Mouse (Mus musculus) midbrain, embryonic 14.5 days (tissue): ENCODE measurements around the gene Heatr5b. TPM values are rescaled to one million over a fixed set of nuclear protein-coding genes. Genes with fewer than 3 reads are reported as not detected.

ENCODE experiments used
- ATAC-seq: fragments of 200-750 bp; cut with Nextera tagmentation; 2 replicates; pipeline ENCODE4 v1.8.0; 2017; ENCODE audit warnings: moderate number of reproducible peaks, moderate library complexity; ENCODE audit not compliant: low FRiP score, low TSS enrichment
- DNase-seq: peaks from one replicate; pipeline ENCODE4 v3.0.0-alpha.2; 2015
- H3K27ac ChIP-seq: fragments of 300-500 bp; sonication (generic); replicated peaks from 2 replicates; pipeline ENCODE4 v1.5.1; 2014; ENCODE audit warnings: mild to moderate bottlenecking, low read depth, low read length, moderate library complexity
- H3K27me3 ChIP-seq: fragments of 300-500 bp; sonication (generic); 2 replicates; pipeline ENCODE4 v1.6.1; 2014; ENCODE audit warnings: low read length, control low read depth, mixed read lengths; ENCODE audit not compliant: control insufficient read depth, insufficient read depth
- H3K36me3 ChIP-seq: fragments of 300-500 bp; sonication (generic); 2 replicates; pipeline ENCODE4 v1.6.1; 2014; ENCODE audit warnings: low read length, control low read depth; ENCODE audit not compliant: control insufficient read depth, insufficient read depth
- H3K4me1 ChIP-seq: fragments of 300-500 bp; sonication (generic); 2 replicates; pipeline ENCODE4 v1.6.1; 2014; ENCODE audit warnings: mild to moderate bottlenecking, antibody characterized with exemption, low read length, control low read depth; ENCODE audit not compliant: control insufficient read depth, insufficient read depth
- H3K4me2 ChIP-seq: fragments of 300-500 bp; sonication (generic); 2 replicates; pipeline ENCODE4 v1.6.1; 2014; ENCODE audit warnings: mild to moderate bottlenecking, low read length, moderate library complexity
- H3K4me3 ChIP-seq: fragments of 300-500 bp; sonication (generic); replicated peaks from 2 replicates; pipeline ENCODE4 v1.5.1; 2014; ENCODE audit warnings: low read depth, low read length
- H3K9ac ChIP-seq: fragments of 300-500 bp; sonication (generic); replicated peaks from 2 replicates; pipeline ENCODE4 v1.6.1; 2014; ENCODE audit warnings: mild to moderate bottlenecking, low read length, moderate library complexity
- H3K9me3 ChIP-seq: fragments of 300-500 bp; sonication (generic); 2 replicates; pipeline ENCODE4 v1.6.1; 2016; ENCODE audit warnings: low read length, control low read depth, mixed read lengths; ENCODE audit not compliant: control insufficient read depth
- whole genome bisulfite sequencing: fragments of 180-500 bp; shearing (Covaris S2); extraction: QIAGEN DNeasy Blood & Tissue Kit; methylation state at CpG from one replicate; pipeline ENCODE4 v1.1.7; 2014; 5-methylcytosine and 5-hydroxymethylcytosine counted together
- polyA plus RNA-seq: library from polyadenylated mRNA; unstranded; fragments of >200 nt; fragmentation: Nextera tagmentation; extraction: Ambion mirVana; gene quantifications from 2 replicates; pipeline ENCODE4 v1.2.1, GENCODE M21; 2014

Heatr5b gene
- polyA plus RNA-seq, 1 experiment from 2014 or later = 21.1 TPM

DNA sequence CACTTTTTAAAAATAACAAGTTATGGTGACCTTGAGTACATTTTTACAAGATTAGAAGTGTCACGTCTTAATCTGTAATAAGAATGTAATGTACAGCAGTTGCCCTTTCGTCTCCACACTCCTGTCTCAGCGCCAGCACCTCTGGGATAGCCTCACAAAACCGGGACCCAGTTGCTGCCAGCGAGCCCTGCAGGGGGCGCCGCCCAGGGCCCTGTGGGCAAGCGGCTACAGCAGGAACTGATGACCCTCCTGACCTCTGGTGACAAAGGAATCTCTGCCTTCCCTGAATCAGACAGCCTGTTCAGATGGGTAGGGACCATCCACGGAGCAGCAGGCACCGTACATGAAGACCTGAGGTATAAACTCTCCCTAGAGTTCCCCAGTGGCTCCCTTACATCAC, 83.1 kb downstream of the Heatr5b start:
- WGBS = 49% methylated on average over 10 of the region's 10 CpGs
- ATAC-seq = no peak
- peaks cover 43% of the 10 kb centered on the region for H3K36me3 ChIP-seq

DNA sequence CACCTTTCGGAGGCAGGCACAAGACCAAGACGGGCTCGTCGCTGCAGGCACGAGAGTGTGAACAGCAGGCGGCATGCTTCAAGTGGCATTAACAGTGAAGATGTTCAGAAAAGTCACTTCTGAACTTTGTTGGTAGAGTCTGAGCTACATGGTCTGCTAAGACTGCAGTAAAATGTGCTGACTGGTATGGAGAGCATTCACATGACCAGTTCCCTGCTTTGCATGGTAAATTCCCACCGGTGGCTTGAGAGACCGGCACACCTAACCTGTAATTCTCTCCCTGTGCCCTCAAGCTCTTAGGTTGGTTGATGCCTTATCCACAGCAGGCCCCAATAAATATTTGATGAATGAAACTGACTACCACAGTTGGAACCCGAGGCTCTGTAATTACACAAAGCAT, 86.7 kb downstream of the Heatr5b start:
- Histone ChIP-seq H3K27ac (no peak overlapping the region), H3K36me3 (peaks cover 21% of the 10 kb centered on the region), H3K4me3 (no peak overlapping the region), H3K4me1 (no peaks in the 10 kb centered on the region), H3K9ac (no peak overlapping the region), H3K27me3 (no peaks in the 10 kb centered on the region), H3K4me2 (no peak overlapping the region), H3K9me3 (no peaks in the 10 kb centered on the region)
- 84% methylated on average over 9 of the region's 9 CpGs for WGBS
- ATAC-seq = no peak
- no peak for DNase-seq

More for the DNA sequence above, 83.1 kb downstream of the Heatr5b start:
- no peak overlapping the region for H3K27ac ChIP-seq
- H3K9ac ChIP-seq = no peak overlapping the region
- no peaks in the 10 kb centered on the region for H3K9me3 ChIP-seq
- H3K27me3 ChIP-seq = no peaks in the 10 kb centered on the region
- H3K4me3 ChIP-seq = no peak overlapping the region
- DNase-seq = no peak
- H3K4me1 ChIP-seq = no peaks in the 10 kb centered on the region
- no peak overlapping the region for H3K4me2 ChIP-seq

DNA sequence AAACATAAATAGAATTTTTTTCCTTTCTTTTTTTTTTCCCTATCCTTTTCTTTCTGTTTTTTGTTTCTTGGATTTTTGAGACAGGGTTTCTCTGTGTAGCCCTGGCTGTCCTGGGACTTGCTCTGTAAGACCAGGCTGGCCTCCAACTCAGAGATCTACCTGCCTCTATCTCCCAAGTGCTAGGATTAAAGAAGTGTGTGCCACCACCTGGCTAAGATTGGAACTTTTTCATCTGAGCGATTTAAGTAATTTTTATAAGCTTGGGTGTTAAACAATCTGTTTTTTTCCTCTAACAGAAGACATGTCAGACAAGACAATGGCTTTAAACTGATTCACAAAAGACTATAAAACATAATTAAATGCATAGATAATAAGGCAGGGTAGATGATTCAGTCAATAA, 96.7 kb downstream of the Heatr5b start:
- Histone ChIP-seq H3K27me3 (no peaks in the 10 kb centered on the region), H3K4me3 (no peak overlapping the region), H3K27ac (no peak overlapping the region), H3K9me3 (no peaks in the 10 kb centered on the region), H3K4me1 (peaks cover 17% of the 10 kb centered on the region), H3K36me3 (no peaks in the 10 kb centered on the region), H3K4me2 (no peak overlapping the region), H3K9ac (no peak overlapping the region)
- ATAC-seq (no peak), DNase-seq (peak; percentile 14)
- WGBS = 31% methylated on average over 1 of the region's 1 CpGs

DNA sequence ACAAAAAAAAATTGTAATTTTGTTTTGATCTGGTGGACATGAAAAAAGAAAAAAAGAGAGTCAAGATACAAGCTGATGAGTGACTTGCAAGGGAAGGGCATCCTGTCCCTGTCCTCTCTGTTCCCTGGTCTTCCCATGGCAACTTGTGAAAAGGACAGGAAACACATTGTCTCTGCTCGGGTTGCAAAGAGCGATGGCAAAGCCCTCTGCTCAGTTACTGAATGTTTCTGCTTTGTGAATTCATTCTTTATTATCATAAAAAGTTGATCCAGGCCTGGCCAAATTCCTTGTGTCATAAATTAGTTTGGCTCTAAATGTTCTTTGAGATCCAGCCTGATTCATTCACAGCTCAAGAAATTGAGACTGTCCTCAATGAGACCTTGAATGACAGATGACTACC, 97.4 kb downstream of the Heatr5b start:
- Histone ChIP-seq H3K4me3 (no peak overlapping the region), H3K9ac (no peak overlapping the region), H3K36me3 (no peaks in the 10 kb centered on the region), H3K27me3 (no peaks in the 10 kb centered on the region), H3K4me1 (peaks cover 18% of the 10 kb centered on the region), H3K4me2 (no peak overlapping the region), H3K27ac (no peak overlapping the region), H3K9me3 (no peaks in the 10 kb centered on the region)
- ATAC-seq (no peak), DNase-seq (no peak)
- WGBS = 35% methylated on average over 2 of the region's 2 CpGs

DNA sequence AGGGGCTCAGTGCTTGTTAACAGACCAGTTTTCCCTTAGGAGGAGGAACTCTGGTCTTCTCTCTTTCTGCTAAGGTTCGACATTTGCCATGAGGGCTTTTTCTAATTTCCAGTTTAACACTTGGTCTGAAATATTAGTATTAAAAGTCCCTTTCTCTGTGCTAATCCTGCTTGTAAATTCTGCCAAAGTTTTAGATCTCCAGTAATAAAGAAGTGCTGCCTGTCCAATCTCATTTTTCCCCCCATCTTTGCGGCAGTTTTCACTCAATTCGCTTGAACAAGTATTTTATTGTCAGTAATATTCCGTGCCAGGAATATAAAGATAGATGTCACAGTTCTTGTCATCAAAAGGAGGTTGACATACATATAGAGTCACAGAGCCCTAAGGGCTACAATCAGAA, 98.1 kb downstream of the Heatr5b start, which contains the start of gene Strn:
TSS of gene Strn (minus strand) at position 101 of the 400 bp plus-strand sequence.
- H3K4me3 ChIP-seq = peak within 1 kb of the TSS; percentile 92
- H3K4me2 ChIP-seq = peak within 1 kb of the TSS; percentile 73
- ATAC-seq (no peak), DNase-seq (no peak)
- H3K36me3 ChIP-seq = no peaks in the 10 kb centered on the region
- no peaks in the 10 kb centered on the region for H3K9me3 ChIP-seq
- 27% methylated on average over 4 of the region's 4 CpGs for WGBS
- H3K4me1 ChIP-seq = peaks cover 18% of the 10 kb centered on the region
- H3K9ac ChIP-seq = peak within 1 kb of the TSS; percentile 86
- H3K27ac ChIP-seq = peak within 1 kb of the TSS; percentile 86
- no peaks in the 10 kb centered on the region for H3K27me3 ChIP-seq

DNA sequence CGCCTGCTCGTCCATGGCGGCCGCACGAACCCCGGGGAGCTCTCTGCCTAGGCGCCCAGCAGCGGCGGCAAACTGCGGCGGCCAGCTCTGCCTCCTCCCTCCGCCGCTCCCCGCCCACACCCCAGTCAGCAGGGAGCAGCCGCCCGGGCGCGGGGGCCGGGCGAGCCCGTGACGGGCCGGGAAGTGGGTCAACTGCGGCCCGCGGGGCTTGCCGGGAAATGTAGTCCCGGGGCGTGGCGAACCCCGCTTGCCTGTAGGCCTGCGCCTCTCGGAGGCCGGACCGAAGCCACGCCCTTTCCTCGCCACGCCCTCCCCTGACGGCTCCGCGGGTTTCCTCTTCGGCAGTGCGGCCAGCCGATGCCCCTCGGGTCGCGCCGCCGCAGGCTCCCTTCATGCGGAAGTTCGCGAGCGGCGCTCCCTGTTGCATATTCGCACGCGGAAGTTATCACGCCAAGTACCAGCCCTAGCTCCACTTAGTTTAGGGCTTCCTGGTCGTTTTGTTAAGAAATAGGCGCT, 98.6 kb downstream of the Heatr5b start:
- peak; percentile 98 for DNase-seq
- Histone ChIP-seq H3K27me3 (no peaks in the 10 kb centered on the region), H3K4me2 (peak overlapping the region; percentile 73), H3K27ac (peak overlapping the region; percentile 86), H3K4me1 (peaks cover 18% of the 10 kb centered on the region), H3K4me3 (peak overlapping the region; percentile 92), H3K9ac (peak overlapping the region; percentile 86), H3K9me3 (no peaks in the 10 kb centered on the region), H3K36me3 (no peaks in the 10 kb centered on the region)
- peak; percentile 99 for ATAC-seq
- under 1% methylated on average over 58 of the region's 60 CpGs for WGBS

DNA sequence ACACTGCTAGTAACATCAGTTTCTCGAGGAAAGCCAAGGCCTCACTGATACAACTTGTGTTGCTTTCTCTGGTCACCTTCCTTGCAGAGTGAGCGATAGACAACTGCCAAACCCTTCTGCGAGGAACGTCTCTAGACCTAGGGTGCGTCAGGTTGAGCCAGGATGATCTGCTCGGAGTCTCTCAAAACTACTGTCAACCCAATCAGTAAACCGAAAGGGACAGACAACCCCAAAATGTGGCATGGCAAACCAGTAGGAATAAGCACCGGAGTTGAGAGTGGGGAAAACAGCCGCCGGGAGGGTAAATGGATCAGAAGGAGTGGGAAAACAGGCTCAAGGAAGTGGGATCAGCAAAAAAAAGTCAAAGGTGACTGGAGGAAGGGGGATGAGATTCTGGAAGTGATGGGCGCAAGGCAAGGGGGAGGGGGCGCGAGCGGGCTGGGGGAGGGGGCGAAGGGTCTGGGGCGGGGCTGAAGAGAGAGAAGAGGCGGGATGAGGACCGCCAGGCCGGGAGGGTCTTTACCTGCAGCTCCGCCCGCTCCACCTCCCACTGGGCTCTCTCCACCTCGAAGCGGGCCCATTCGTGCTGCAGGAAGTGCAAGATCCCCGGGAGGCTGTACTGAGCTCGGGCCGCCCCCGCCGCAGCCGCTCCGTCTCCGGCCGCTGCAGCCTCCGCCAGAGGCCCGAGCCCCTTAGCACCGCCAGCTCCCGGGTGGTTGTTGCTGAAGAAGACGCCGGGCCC, 99.3 kb downstream of the Heatr5b start:
- 1% methylated on average over 29 of the region's 39 CpGs for WGBS
- H3K36me3 ChIP-seq = no peaks in the 10 kb centered on the region
- H3K9me3 ChIP-seq = no peaks in the 10 kb centered on the region
- H3K4me2 ChIP-seq = peak overlapping the region; percentile 56
- no peaks in the 10 kb centered on the region for H3K27me3 ChIP-seq
- H3K4me3 ChIP-seq = peak overlapping the region; percentile 92
- H3K27ac ChIP-seq = peak overlapping the region; percentile 86
- peaks cover 18% of the 10 kb centered on the region for H3K4me1 ChIP-seq
- peak; percentile 73; the same call in 1 of the 2 replicates for ATAC-seq
- H3K9ac ChIP-seq = peak overlapping the region; percentile 86
- DNase-seq = no peak

DNA sequence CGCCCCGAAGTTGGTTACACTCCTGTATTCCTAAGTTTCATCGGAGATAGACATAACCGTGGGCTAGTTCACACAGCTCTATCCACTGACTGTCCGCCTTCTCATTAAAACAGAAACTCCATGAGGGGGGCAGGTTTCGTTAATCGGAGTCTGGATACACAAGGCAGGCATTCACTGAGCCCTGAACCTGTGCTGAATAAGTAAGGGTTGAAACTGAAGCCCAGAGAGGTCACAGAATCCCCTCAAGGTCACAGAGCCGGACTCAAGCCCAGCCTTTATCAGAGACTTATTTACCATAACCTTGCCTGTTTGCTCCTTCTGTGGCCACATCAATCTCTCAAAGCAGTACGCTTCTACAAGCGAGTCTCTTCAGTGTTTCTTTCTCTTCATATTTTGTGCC, 100.4 kb downstream of the Heatr5b start:
- Histone ChIP-seq H3K9ac (peak overlapping the region; percentile 21; the same call in 1 of the 2 replicates), H3K4me3 (0 out of 2 replicates have a peak overlapping the region, but pooled peaks have one; percentile 5), H3K27me3 (no peaks in the 10 kb centered on the region), H3K4me1 (peaks cover 18% of the 10 kb centered on the region), H3K27ac (no peak overlapping the region), H3K36me3 (no peaks in the 10 kb centered on the region), H3K4me2 (peak overlapping the region; percentile 56), H3K9me3 (no peaks in the 10 kb centered on the region)
- ATAC-seq (no peak), DNase-seq (no peak)
- WGBS = 71% methylated on average over 10 of the region's 10 CpGs

DNA sequence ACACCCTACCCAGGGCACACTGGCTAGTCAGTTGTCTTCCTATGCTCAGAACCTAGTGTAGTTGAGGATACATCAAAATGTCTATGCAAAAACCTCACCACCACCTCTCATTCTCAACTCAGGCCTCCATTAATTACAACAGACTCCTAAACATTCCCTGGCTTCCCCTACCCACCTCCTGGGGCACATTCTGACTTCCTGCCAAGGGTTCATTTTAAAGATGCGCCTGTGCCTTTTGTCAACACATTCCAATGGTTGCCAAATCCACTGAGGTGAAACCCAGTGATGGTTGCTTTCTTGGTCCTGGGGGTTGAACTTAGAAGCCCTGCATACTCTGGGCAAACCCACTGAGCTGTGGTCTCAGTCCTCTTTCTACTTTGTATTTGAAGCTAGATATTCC, 103.1 kb downstream of the Heatr5b start:
- 50% methylated on average over 1 of the region's 1 CpGs for WGBS
- no peak for ATAC-seq

More for the DNA sequence above, 103.1 kb downstream of the Heatr5b start:
- Histone ChIP-seq H3K9me3 (no peaks in the 10 kb centered on the region), H3K36me3 (no peaks in the 10 kb centered on the region), H3K27ac (no peak overlapping the region), H3K4me2 (no peak overlapping the region), H3K27me3 (no peaks in the 10 kb centered on the region), H3K4me1 (peaks cover 18% of the 10 kb centered on the region), H3K4me3 (no peak overlapping the region), H3K9ac (no peak overlapping the region)
- no peak for DNase-seq
